In the genomic region with DNA sequence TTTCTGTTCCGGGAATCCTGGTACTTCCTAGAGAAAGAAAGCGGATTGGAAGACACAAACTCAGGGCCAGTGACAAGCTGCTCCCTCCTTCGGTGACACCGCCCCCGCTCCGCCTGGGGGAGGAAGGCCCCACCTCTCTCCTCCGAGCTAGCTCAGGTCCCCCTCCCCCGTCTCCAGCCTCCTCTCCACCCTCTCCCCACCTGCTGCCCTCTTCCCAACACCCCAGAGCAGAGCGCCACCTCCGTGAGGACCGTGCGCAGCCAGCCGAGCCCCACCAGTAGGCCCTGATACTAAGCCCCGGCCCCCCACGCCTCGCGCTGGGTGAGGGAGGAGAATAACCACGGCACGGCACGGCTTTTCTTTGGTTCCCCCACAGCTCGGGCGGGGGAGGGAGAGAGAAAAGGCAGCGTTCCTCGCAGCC, we compare ENCODE assay signal across 1 mouse cellular context.
TF ChIP-seq lines count a peak whose summit lies in the region.

No protein-coding gene starts in this region.

TF ChIP-seq in CH12.LX, 34 proteins besides CTCF, POLR2A, EP300 and RAD21 (continued from another document):
- TF ChIP-seq MXI1 (IDR thresholded peaks at IDR 0.05; ENCODE audit: low read depth, low read length) (no peak; the same call in 1 of the 2 replicates), RCOR1 (conservative IDR thresholded peaks at IDR 0.05; ENCODE audit: low read depth, low read length) (no peak), MYC (IDR thresholded peaks at IDR 0.05; ENCODE audit: low read depth, low read length) (no peak), MAZ (IDR thresholded peaks at IDR 0.05; ENCODE audit: low read depth, low read length) (0 out of 2 replicates have a peak, but pooled peaks have one; percentile 82), TCF12 (IDR thresholded peaks at IDR 0.05; ENCODE audit: low read depth, low read length) (peak; percentile 44; the same call in 1 of the 2 replicates)
